Mouse (Mus musculus) kidney, postnatal 0 days (tissue): ENCODE results near the gene Lkaaear1. TPM values are rescaled to one million over a fixed set of nuclear protein-coding genes. Genes with fewer than 3 reads are reported as not detected.

ENCODE experiments used
- ATAC-seq: fragments of 200-750 bp; cut with Nextera tagmentation; replicated peaks from 2 replicates; pipeline ENCODE4 v1.8.0; 2017; ENCODE audit warnings: low read depth, moderate number of reproducible peaks, moderate TSS enrichment, moderate library complexity; ENCODE audit not compliant: low FRiP score
- DNase-seq: peaks from one replicate; pipeline ENCODE4 v3.0.0-alpha.2; 2016; ENCODE audit warnings: low spot score
- H3K27ac ChIP-seq: fragments of 300-500 bp; sonication (generic); 2 replicates; pipeline ENCODE4 v1.5.1; 2014; ENCODE audit warnings: mild to moderate bottlenecking
- H3K27me3 ChIP-seq: fragments of 300-500 bp; sonication (generic); 2 replicates; pipeline ENCODE4 v1.6.1; 2014; ENCODE audit warnings: low read length, mixed read lengths; ENCODE audit not compliant: insufficient read depth
- H3K36me3 ChIP-seq: fragments of 300-500 bp; sonication (generic); 2 replicates; pipeline ENCODE4 v1.6.1; 2014; ENCODE audit warnings: low read length, mixed read lengths; ENCODE audit not compliant: insufficient read depth
- H3K4me1 ChIP-seq: fragments of 300-500 bp; sonication (generic); replicated peaks from 2 replicates; pipeline ENCODE4 v1.6.1; 2014; ENCODE audit warnings: antibody characterized with exemption, low read length, mixed read lengths; ENCODE audit not compliant: insufficient read depth
- H3K4me2 ChIP-seq: fragments of 300-500 bp; sonication (generic); 2 replicates; pipeline ENCODE4 v1.6.1; 2014; ENCODE audit warnings: mild to moderate bottlenecking, low read length, moderate library complexity, mixed read lengths
- H3K4me3 ChIP-seq: fragments of 300-500 bp; sonication (generic); replicated peaks from 2 replicates; pipeline ENCODE4 v1.5.1; 2014; ENCODE audit warnings: low read depth, low read length
- H3K9ac ChIP-seq: fragments of 300-500 bp; sonication (generic); 2 replicates; pipeline ENCODE4 v1.6.1; 2014; ENCODE audit warnings: low read depth, low read length
- H3K9me3 ChIP-seq: fragments of 300-500 bp; sonication (generic); replicated peaks from 2 replicates; pipeline ENCODE4 v1.6.1; 2016; ENCODE audit warnings: low read length, inconsistent platforms, mixed read lengths
- CTCF ChIP-seq: IDR thresholded peaks from 2 replicates; pipeline ENCODE4 v1.5.1; 2016; ENCODE audit warnings: antibody characterized with exemption, low read depth, mild to moderate bottlenecking, moderate library complexity
- WGBS: fragments of 180-500 bp; shearing (Covaris S2); extraction: QIAGEN DNeasy Blood & Tissue Kit; methylation state at CpG from one replicate; pipeline ENCODE4 v1.1.7; 2014; 5-methylcytosine and 5-hydroxymethylcytosine counted together
- polyA plus RNA-seq: library from polyadenylated mRNA; unstranded; fragments of >200 nt; fragmentation: Nextera tagmentation; extraction: Ambion mirVana; gene quantifications from 2 replicates; pipeline ENCODE4 v1.2.1, GENCODE M21; 2015

The Lkaaear1 gene
- not detected in 2 replicates for polyA plus RNA-seq

DNA sequence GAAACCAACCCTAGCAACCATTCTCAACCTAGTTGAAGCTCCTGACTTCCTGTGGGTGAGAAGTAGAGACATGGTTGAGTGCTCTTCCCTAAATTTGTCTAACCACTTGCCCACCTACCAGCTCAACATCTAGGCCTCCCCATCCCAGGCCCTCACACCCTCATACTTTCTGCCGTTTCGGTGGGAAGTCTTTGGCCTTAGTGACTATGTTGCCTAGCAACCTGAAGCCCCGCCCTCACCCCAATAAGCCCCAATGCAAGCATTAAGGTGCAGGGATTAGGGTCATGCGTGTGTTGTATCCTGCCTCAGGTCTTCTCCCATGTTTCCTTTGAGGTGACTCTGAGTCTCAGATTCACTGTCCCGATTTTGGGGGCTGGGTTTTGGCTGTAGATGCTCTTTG, at the start of gene Lkaaear1:
Lkaaear1 (minus strand) TSS at position 202 of the 400 bp plus-strand sequence.
- Histone ChIP-seq H3K36me3 (no peaks in the 10 kb centered on the region), H3K4me2 (no peak within 1 kb of the TSS), H3K9me3 (no peaks in the 10 kb centered on the region), H3K27ac (no peak within 1 kb of the TSS), H3K27me3 (no peaks in the 10 kb centered on the region), H3K4me1 (0 out of 2 replicates have a peak, but pooled peaks cover 2% of the 10 kb centered on the region), H3K9ac (no peak within 1 kb of the TSS), H3K4me3 (no peak within 1 kb of the TSS)
- no peak for DNase-seq
- ATAC-seq = no peak
- WGBS = 54% methylated on average over 5 of the region's 5 CpGs
- TF ChIP-seq CTCF = no peak

DNA sequence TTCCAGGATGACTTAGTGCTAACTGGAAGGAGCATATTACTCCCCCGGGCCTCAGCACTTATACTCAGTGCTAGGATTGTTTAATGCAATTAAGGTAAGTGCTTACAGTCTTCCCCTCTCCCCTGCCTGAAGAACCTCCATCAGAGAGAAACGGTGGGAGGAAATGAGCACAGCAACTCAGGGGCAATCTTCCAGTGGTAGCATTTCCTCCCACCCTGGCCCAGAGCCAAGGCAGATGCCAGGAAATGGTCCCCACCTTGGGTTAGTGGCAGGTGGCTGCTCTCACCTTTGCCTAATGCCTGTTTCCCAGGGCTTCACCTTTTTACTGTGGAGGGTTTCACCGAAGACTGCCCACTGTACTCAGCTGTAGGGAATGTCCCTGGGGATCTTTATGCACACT, 31.8 kb upstream of the Lkaaear1 start:
- Histone ChIP-seq H3K27ac (no peak overlapping the region), H3K9me3 (no peaks in the 10 kb centered on the region), H3K36me3 (no peaks in the 10 kb centered on the region), H3K4me1 (no peaks in the 10 kb centered on the region), H3K27me3 (no peaks in the 10 kb centered on the region), H3K9ac (no peak overlapping the region), H3K4me3 (no peak overlapping the region), H3K4me2 (no peak overlapping the region)
- DNase-seq (no peak), ATAC-seq (no peak)
- WGBS = 47% methylated on average over 3 of the region's 3 CpGs
- no peak for TF ChIP-seq CTCF

DNA sequence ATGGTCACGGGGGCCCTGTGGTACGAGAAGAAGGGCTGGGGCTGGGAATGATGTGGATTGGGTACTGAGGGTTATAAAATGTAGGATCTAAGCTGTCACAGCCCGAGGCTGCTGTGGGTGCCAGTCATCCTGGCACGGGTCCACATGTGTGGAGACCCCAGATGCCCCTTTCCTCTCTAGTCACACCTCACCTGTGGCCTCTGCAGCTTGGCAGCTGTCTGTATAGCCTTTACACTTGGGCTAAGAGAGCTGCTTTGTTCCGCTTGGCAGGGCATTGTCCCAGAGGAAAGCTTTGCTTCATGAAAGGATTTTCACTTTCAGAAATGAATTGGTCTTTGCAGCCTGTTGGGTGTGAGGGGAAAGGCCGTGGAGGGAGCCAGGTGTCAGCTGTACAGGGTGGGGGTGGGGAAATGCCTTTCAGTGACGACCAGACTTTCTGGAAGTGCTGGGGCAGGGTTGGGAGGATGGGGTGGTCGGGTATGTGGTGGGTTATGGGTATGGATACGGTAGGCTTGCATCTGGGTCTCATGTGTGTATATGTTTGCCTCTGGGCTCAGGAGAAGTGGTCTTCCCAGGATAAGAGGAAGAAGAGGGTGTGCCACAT, 29.5 kb upstream of the Lkaaear1 start:
- no peak overlapping the region for H3K27ac ChIP-seq
- WGBS = 46% methylated on average over 9 of the region's 9 CpGs

DNA sequence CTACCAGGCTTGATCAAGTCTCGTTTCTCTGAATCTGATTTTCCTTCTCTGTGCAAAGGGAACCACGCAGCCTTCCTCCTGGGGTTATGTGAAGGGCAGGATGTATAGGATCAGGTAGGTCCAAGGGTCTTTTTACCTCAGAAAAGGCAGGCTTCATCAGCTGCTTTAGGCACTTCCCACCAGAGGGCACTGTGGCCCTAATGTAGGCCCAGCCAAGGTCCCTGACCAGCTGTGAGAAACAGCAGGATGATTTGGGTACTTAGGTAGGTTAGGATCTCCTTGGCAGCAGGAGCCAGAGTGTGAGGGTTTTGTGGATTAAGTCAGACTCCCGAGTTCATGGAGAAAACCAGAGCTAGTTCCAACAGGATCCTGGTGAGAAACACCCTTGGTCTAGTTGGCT, 24.0 kb upstream of the Lkaaear1 start:
- WGBS = 13% methylated on average over 3 of the region's 3 CpGs
- TF ChIP-seq CTCF = peak; percentile 84
- peak; percentile 56 for DNase-seq

More for the DNA sequence above, 29.5 kb upstream of the Lkaaear1 start:
- Histone ChIP-seq H3K4me1 (no peaks in the 10 kb centered on the region), H3K27me3 (no peaks in the 10 kb centered on the region), H3K36me3 (no peaks in the 10 kb centered on the region), H3K4me2 (no peak overlapping the region), H3K9ac (no peak overlapping the region), H3K4me3 (no peak overlapping the region), H3K9me3 (no peaks in the 10 kb centered on the region)
- TF ChIP-seq CTCF = no peak
- DNase-seq (no peak), ATAC-seq (no peak)

DNA sequence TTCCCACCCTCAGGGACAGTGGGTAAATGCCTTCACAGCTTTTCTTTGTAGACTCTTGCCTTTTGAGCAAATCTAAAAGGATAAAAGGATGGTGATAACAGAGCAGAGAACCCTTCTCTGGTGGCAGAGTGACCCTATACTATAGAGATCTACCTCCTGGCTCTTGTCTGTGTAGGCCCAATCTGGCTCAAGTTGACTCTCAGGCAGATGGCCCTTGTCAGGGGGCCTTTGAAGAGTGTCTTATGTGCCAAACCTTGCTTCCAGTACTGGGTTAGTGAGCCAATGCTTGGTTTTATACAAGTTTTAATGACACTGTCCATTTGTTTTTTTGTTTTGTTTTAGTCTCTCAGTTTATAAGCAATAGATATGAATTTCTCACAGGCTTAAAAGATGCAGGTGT, 23.0 kb upstream of the Lkaaear1 start:
- Histone ChIP-seq H3K4me3 (no peak overlapping the region), H3K27ac (no peak overlapping the region), H3K9me3 (no peaks in the 10 kb centered on the region), H3K4me2 (no peak overlapping the region), H3K27me3 (no peaks in the 10 kb centered on the region), H3K9ac (no peak overlapping the region), H3K4me1 (no peaks in the 10 kb centered on the region), H3K36me3 (no peaks in the 10 kb centered on the region)
- no peak for TF ChIP-seq CTCF
- ATAC-seq (no peak), DNase-seq (no peak)

More for the DNA sequence above, 24.0 kb upstream of the Lkaaear1 start:
- H3K27me3 ChIP-seq = no peaks in the 10 kb centered on the region
- H3K9me3 ChIP-seq = no peaks in the 10 kb centered on the region
- H3K4me2 ChIP-seq = no peak overlapping the region
- H3K36me3 ChIP-seq = no peaks in the 10 kb centered on the region
- no peak for ATAC-seq
- no peaks in the 10 kb centered on the region for H3K4me1 ChIP-seq
- no peak overlapping the region for H3K9ac ChIP-seq
- H3K4me3 ChIP-seq = no peak overlapping the region
- H3K27ac ChIP-seq = no peak overlapping the region

DNA sequence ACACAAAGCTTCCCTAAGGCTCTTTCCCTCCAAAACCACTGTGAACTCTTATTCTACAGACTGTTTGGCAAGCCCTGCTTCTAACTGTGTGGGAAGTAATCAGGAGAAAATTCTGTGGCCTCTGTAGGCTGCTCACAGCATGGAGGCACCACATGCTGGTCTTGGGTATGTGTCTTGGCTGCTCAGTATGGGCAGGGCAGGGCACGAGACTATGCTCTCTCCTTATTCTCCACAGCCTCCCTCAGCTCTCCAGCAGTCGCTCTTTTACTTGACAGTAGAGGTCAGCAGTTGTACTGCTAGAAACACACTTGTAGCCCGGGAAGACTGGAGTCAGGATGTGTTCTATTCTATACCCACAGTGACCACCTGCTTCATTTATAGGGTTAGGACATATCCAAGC, 21.8 kb upstream of the Lkaaear1 start:
- Histone ChIP-seq H3K4me2 (no peak overlapping the region), H3K9me3 (no peaks in the 10 kb centered on the region), H3K27ac (no peak overlapping the region), H3K9ac (no peak overlapping the region), H3K27me3 (no peaks in the 10 kb centered on the region), H3K36me3 (no peaks in the 10 kb centered on the region), H3K4me1 (no peaks in the 10 kb centered on the region), H3K4me3 (no peak overlapping the region)
- ATAC-seq = no peak
- DNase-seq = no peak
- 20% methylated on average over 3 of the region's 3 CpGs for WGBS
- no peak; the same call in 1 of the 2 replicates for TF ChIP-seq CTCF

DNA sequence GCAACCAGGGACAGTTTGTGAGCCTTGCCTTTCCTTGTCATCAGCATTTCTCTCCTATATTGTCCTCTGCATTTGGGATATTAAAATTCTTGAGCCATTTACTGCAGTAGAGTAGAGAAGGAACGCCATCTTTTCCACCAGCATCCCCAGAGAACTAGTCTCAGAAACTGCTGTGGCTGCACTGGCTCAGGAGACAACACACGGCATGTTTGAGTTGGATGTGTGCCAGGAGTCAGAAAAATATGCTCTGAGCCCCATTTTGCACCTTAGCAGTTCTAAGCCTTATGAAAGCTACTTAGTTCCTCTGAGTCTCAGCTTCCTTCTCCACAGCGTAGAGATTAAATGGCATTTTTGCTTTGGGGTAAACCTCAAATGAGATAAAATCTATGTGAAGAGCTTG, 18.7 kb upstream of the Lkaaear1 start:
- Histone ChIP-seq H3K4me3 (no peak overlapping the region), H3K9me3 (no peaks in the 10 kb centered on the region), H3K4me2 (no peak overlapping the region), H3K27ac (no peak overlapping the region), H3K27me3 (no peaks in the 10 kb centered on the region), H3K4me1 (no peaks in the 10 kb centered on the region), H3K36me3 (no peaks in the 10 kb centered on the region), H3K9ac (no peak overlapping the region)
- ATAC-seq (no peak), DNase-seq (no peak)
- no peak for TF ChIP-seq CTCF
- WGBS = 44% methylated on average over 3 of the region's 3 CpGs
